Mouse (Mus musculus): ENCODE results near the gene Hs3st3a1.

DNA sequence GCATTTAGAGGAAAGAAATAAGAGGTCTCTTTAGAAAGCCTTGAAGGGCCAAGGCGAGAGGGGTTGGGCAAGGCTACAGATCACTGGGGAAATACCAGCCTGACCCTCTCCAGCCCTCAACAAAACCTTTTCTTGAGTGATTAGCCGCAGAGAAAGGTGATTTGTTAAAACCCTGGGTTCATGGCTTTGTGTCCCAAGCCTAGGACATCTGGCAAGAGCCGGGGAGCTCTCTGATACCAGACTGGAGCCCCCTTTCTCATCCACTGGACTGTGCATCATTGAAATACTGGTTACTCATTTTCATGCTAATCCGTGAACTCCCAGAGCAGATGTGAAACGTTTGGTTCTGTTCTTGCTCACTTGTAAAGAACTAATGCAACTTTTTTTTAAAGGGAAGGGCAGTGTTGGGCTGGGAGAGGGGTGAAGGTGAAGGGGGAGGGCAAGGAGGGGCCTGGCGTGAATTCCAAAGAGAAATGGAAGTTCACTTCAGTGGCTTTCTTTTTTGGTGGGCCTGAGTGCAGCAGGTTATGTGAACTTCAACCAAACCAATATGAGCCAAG lies 34.5 kb upstream of the Hs3st3a1 start:
- TF ChIP-seq CTCF (IDR thresholded peaks at IDR 0.05; ENCODE audit: low read depth, low read length) (no peak), POLR2A (IDR thresholded peaks at IDR 0.05; ENCODE audit: borderline replicate concordance, low read depth, low read length) (no peak)

Data from bone marrow macrophage, adult 2 months (primary cell).